Mouse (Mus musculus): Measurements from ENCODE around the gene Lrrk1. TPM values are rescaled to one million over a fixed set of nuclear protein-coding genes. Genes with fewer than 3 reads are reported as not detected.
A peak's percentile ranks its signal among the peaks of the same experiment; 100 is the strongest.

Gene Lrrk1
- total RNA-seq, 4 experiments from 2014 or later = 2.2 to 3.8 (median 2.9) TPM

- DNase-seq (ENCODE audit: low spot score in 2 of 2) = no peak
These were observed 3.3 kb downstream of the Lrrk1 start for GRCm38 (mm10) chr7:66384891-66385290.

GRCm38 (mm10) chr7:66384213-66384612 lies 3.9 kb downstream of the Lrrk1 start:
- no peak for DNase-seq (ENCODE audit: low spot score in 2 of 2)

DNA sequence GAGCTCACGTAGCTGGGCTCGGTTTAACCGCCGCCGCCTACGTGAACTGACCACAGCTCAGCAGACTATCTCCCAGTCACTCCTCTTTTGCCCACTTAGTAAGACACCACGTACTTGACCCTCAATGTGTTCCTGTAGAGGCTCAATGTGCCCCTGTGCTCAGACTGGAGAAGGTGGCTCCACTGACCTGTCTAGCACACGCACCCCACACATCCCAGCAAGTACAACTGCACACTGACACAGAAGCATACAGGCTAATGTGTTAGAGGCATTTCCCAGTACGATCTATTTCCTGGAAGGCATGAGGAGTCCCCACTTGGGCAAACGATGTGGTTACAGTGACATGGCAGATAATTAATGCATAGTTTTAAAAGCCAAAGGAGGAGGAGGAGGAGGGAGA lies 11.6 kb downstream of the Lrrk1 start:
- DNase-seq (ENCODE audit: low spot score in 2 of 2) = no peak

DNA sequence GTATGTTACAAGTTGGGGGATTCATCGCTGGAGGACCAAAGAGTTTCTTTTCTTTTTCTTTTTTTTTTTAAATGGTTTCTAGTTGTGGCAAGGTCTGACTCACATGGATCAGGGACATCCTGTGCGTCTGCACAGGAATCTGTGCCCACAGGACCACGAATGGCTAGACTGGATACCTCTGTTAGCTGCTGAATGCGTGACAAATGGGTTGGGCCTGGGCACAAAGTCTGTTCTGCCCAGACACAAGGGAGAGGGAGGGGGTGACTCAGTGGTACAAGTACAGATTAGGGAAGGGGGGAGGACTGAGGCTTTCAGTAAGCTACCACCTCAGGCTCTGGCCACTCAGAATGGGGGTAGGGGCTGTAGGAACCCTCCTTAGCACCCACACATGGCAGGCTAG lies 12.4 kb downstream of the Lrrk1 start:
- DNase-seq (ENCODE audit: low spot score in 2 of 2) = no peak

GRCm38 (mm10) chr7:66373391-66373790 lies 14.8 kb downstream of the Lrrk1 start:
- DNase-seq (ENCODE audit: low spot score in 2 of 2) = no peak

DNA sequence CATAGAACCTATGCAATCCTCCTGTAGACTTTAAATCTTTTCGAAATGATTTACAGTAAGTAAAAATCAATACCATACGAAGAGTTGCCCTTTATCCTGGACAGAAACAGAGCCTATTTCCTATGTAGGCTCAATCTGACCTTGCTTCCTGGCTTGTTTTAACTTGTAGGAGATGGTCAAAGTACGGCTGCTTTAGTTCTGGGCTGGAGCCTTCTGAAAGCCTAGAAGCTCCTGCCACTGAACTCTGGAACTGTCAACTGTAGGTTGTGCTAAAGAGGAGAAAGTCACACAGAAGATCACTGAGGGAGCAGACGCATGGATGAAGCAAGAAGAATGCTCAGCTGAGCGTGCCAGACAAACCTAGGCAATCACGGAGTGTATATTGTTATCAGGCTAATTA lies 17.2 kb downstream of the Lrrk1 start:
- no peak for DNase-seq (ENCODE audit: low spot score in 2 of 2)

GRCm38 (mm10) chr7:66369934-66370445 lies 18.2 kb downstream of the Lrrk1 start:
- DNase-seq (ENCODE audit: low spot score in 2 of 2) = no peak

DNA sequence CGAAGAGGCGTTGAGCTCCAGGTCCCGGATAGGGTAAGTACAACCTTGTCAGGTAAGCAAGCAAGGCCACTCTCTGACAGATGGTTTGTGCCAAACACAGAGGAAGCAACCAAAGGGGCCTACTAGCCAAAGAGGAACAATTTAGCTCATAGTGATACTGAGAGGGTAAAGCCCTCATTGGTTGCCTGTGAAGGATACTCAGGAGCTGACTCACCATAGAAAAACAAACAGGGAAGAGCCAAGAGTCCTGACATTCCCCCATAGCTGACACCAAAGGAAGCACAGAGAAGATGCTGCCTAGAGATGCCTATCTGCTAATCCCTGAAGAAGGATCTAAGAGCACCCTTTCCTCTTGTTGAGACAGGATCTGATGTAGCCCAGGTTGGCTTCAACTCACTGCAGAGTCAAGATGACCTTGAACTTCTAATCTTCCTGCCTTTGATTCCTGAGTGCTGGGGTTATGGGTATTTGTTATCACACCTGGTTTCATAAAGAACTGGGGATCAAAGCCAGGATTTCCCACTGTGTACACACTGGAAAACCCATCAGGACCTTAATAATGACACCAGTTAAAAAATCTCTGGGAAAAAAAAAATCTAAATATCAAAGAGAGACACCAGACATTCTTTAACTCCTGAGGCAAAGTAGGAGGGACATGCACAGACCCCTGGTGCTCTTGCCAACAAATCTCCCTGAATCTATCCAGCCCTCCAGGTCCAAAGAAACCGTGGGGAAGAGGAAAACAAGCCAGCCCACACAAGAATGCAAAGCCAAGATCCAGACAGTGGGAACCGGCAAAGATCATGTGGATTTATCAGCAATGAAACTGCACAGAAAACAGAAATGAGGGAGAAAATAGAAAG lies 18.8 kb downstream of the Lrrk1 start:
- DNase-seq (ENCODE audit: low spot score in 2 of 2) = no peak

- DNase-seq (ENCODE audit: low spot score in 2 of 2) = no peak
These were observed 22.2 kb downstream of the Lrrk1 start, which contains the start of gene Gm10974 for GRCm38 (mm10) chr7:66365904-66366303. Gene Gm10974 (plus strand): TSS chr7:66365905.

- DNase-seq (ENCODE audit: low spot score in 2 of 2) = no peak
These were observed 22.7 kb downstream of the Lrrk1 start for GRCm38 (mm10) chr7:66365411-66365810.

- no peak for DNase-seq (ENCODE audit: low spot score in 2 of 2)
These were observed 23.7 kb downstream of the Lrrk1 start for GRCm38 (mm10) chr7:66364491-66364890.

- DNase-seq (ENCODE audit: low spot score in 2 of 2) = no peak
These were observed 29.1 kb downstream of the Lrrk1 start for GRCm38 (mm10) chr7:66359044-66359443.

DNA sequence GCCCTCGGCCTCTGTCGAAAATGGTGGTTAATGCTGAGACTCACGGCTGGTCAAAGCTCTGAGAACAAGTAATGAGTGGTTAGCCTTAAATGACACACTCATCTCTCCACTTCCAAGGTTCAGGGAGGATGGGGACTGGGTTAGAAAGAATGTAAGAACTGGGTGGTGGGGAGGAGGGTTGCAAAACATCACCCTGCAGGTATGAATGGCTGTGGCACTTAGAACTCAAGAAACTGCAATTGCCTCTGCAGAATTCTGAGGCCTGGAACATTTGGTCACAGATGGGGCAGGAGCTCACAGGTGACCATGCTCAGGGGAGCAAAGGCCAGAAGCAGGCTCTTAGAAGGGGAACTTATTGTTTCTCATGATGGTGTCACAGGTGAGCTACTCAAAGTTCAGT lies 29.7 kb downstream of the Lrrk1 start:
- no peak for DNase-seq (ENCODE audit: low spot score in 2 of 2)

DNA sequence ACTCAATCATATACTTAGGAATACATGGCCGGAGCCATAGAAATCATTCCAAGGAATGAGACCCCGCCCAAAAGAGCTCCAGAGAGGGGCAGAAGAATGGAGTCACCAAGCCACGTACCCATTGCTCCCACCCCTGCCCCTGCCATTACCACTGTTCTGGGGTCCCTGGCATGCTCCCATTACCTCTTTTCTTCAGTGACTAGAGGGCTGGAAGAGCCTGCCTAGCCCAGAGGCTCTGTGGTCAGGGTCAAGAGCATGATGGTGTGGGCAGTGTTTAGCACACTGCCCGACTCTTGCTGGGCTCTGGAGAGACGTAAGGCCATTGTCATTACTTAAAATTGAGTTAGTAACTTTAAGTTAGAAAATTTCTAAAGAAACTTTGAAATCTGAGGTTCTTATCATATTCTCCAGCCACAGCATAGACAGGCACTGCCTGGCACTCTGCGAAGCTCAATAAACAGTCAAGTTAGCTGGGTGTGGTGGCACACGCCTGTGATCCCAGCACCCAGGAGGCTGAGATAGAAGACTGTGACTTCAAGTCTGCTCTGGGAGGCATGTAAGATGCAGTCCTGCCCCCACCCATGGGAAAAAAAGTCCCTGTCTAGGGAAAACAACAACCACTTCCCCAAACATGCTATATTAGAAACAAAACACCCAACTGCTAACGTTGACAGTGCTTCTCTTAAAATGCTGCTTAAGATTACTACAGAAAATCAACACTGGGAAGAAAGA lies 32.2 kb downstream of the Lrrk1 start:
- no peak for DNase-seq (ENCODE audit: low spot score in 2 of 2)

DNA sequence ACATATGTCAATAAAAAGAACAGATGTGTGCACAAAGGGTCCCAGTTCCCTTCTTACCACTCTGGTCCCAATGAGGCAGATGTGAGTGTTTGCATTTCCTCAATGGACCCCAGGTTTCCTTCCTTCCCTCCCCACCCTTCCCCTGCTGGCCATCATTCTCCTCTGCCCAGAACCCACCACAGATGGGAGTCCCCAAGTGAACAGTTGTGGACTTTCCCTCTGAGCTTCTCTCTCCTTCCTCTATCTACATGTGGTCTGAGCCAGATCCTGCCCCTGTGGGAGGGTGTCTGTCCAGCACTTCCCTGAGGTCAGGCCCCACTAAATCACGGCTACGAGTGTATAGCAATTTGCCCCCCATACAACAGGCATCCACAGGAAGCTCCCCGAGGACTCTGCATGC lies 33.2 kb downstream of the Lrrk1 start:
- DNase-seq (ENCODE audit: low spot score in 2 of 2) = no peak

- DNase-seq (ENCODE audit: low spot score in 2 of 2) = no peak
These were observed 37.1 kb downstream of the Lrrk1 start for GRCm38 (mm10) chr7:66351074-66351473.

DNA sequence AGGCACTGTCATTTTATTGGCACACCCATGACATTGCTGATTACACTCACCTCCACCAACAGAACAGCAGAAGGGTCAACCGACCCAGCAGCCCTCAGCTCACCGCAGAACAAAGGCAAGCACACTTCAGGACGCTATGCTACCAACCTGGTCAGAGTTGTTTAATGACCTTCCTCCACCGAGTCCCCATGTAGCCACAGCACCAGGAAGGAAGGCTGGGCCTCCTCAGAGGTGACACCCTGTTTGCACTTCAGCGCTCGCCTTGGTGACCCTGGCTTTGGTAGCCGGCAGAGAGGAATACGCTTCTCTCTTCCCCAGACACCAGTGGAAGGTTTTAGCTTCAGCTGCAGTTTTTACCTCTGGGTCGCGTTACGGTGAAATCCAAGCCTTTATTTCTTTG lies 38.5 kb downstream of the Lrrk1 start:
- no peak for DNase-seq (ENCODE audit: low spot score in 2 of 2)

- DNase-seq (ENCODE audit: low spot score in 2 of 2) = no peak
These were observed 39.6 kb downstream of the Lrrk1 start for GRCm38 (mm10) chr7:66348588-66348987.

DNA sequence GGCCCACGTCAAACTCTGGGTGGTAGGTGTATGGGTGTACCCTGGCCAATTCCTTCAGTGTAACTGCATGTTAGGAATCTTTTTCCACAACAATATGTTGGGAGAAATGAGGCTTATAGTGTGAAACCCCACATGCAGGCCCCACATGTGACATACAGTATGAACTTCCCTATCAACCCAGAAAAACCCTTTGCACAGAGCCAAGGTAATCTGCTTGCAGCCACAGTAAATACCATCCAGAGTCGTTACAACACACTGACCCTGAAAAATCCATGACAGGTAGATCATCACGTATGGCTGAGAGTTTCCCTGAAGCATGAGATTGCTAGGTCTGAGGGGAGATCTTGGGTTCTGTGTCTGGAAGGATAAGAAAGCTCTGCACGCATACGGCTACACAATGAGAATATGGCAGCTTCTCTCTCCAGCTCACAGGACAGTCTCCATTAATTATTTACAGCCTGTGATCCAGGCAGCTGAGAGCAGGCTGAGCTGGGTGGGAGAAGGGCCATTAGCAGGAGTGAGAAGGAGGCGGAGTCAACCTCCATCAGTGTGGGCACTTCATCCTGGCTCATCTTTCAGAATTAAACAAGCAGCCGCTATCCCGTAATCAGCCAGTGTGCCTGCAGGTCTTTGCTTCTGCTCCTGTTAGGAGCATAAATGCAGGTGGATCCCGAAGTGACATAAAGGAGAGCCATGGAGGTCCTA lies 41.0 kb downstream of the Lrrk1 start:
- DNase-seq (ENCODE audit: low spot score in 2 of 2) = no peak

DNA sequence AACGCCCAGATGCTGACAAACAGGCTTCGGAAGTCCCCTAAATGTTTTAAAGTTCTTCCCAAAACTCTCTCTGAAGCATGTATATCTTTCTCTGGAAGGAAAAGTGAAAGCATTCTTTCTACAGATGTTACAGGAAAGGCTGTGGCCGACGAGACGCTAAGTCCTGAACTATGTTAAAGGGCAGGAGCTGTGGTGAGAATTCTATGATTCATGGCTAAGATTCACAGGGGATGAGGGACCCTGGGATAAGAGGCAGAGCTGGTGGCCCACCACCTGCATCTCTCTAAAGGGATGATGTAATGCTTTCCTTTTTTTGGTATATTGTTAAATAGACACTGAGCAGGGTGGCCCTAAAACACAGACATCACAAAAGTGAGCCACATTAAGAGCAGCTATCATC lies 44.8 kb downstream of the Lrrk1 start:
- DNase-seq (ENCODE audit: low spot score in 2 of 2) = no peak

GRCm38 (mm10) chr7:66342831-66343230 lies 45.3 kb downstream of the Lrrk1 start:
- DNase-seq (ENCODE audit: low spot score in 2 of 2) = no peak

DNA sequence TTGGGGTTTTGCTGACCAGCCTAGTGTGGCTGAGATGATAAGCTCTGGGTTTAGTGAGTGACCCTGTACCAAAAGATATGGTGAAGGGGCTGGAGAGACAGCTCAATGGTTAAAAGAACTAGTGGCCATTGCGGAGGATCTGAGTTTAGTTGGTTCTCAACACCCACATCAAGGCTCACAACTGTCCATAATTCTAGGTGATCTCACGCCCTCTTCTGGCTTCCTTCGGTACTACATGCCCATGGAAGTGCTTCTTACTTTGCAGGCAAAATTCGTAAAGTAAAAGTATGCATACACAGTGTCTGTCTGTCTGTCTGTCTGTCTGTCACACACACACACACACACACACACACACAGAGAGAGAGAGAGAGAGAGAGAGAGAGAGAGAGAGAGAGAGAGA lies 45.8 kb downstream of the Lrrk1 start:
- DNase-seq (ENCODE audit: low spot score in 2 of 2) = peak; percentile 63 to 67

All from gastrocnemius, adult 8-10 months (tissue).